Mouse (Mus musculus): ENCODE measurements at regions not wholly inside any gene's neighbourhood (a gene's known extent, or its start where the extent isn't known, plus 50 kb on each side); places are given as distances from the start of the nearest gene placed in this dataset.

DNA sequence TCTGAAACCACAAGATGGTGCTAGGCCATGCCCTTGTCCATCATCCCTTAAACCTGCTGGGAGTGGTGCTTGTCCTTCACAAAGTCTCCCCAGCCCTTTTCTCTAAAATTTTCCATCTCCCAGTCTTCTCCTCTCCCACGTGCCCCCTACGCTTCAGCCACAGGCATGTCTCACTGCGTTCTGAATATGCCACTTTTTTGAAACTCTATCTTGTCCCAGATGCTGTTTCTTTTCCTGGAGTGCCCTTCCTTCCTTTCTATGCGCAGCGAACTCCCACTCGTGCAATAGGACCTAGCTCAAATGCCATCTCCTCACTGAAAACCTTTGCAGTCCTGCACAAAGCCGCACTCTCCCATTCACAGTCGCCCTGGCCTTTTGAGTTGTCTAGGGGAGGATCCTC lies 525.5 kb downstream of the Cetn3 start:
- TF ChIP-seq CTCF (IDR thresholded peaks at IDR 0.05; ENCODE audit: extremely low read depth, insufficient read length, insufficient replicate concordance, low read depth, low read length) (no peak), POLR2A (IDR thresholded peaks at IDR 0.05; ENCODE audit: low read depth, low read length) (no peak)
